Mouse (Mus musculus) lung, adult 10 weeks (tissue): Measurements from ENCODE around the gene Arfgap1. TPM values are rescaled to one million over a fixed set of nuclear protein-coding genes. Genes with fewer than 3 reads are reported as not detected.

ENCODE experiments used
- polyA plus RNA-seq: library from polyadenylated mRNA; stranded (reverse); fragments of 350-450 nt; fragmentation: Illumina TruSeq; extraction: RNeasy Lipid Tissue Mini Kit (QIAGEN cat#74804); gene quantifications from one replicate; pipeline ENCODE4 v1.2.3, GENCODE M21; 2014; ENCODE audit warnings: low read depth, low replicate concordance; ENCODE audit not compliant: insufficient read depth

Arfgap1 gene
- polyA plus RNA-seq, result 21.3 TPM

DNA sequence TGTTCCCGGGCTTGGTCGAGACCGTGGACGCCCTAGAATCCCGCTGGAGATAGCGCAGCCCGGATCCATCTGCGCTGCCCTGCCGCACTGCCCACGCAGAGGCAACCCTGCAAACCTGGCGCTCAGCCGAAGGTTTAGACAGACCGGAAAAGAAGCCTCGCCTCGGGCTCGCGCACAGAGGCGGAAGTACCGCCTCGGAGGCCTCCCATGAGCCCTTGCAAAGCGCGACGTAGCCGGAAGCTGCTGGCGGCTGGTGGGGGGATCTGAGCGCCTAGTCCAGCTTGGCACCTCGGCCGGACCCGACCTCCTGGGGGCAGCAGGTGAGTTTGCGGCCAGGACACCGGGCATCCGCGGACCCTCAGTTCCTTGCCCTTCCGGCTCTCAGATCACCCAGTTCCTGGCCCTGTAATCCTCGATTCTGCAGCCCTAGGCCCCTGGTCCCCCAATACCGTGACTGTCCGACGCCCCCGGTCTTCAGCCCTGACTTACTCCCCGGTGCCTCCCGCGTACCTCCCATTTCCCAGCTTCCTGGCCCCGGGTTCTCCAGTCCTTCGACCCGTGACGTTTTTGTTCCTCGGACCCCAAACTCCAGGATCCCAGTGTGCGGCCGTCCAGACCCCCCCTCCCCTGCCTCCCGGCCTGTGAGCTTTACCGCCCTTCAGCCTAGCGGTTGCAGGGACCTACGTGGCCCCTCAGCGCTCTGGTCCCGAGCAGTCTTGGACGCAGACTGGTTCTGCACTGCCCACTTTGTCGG, at the start of gene Arfgap1:
Gene Arfgap1, plus strand, starts transcription at position 216 of the 754 bp plus-strand sequence.

GRCm38 (mm10) chr2:180920810-180921400, 46.1 kb upstream of the Arfgap1 start, which contains the start of gene Ythdf1:
Gene Ythdf1 (minus strand): TSS chr2:180920949.

GRCm38 (mm10) chr2:180928723-180929122, 38.3 kb upstream of the Arfgap1 start, which contains the start of gene Birc7:
Gene Birc7 (plus strand): TSS chr2:180929023.

DNA sequence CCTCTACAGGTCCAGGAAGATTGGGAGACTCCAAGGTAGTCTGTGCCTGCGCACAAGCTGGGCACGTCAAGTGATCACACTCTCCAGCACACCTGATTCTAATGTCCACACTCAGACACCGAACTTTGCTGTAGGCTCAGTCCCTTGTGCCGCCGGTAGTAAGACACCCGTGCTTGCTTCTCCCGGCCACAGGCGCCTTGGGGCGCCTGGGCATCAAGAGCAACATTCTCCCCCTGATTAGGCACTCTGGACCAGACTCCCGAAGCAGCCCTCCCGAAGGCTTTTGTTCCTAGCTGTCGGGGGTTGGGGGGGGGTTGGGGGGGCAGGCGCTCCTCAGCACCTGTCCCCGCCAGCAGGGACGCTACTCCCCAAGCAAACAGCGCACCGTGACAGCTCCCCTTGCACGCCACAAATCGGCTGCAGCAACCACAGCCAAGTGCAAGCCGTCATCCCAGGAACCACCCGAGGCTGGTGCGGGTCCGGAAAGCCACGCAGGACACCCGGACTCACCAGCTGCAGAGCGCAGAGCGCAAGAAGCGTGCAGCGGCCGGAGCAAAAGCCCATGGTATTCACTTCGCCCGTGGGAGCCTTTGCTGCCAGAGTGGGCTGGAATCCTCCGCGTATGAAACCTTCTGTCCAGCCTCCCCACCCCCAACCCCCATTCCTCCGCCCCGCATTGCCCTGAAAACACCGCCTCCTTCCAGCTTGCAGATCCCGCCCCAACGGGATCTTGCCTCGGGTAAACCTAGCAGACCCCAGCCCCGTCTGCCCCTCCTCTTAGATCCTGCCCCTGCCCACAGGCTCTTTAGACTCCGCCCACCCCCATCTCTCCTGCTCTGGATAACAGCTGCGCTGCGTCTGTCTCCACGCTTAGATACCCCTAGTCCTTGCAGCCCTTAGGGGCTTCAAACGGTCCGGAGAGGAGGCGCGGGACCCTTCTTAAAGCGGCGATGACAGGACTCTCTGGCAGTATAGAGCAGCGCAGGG, 12.7 kb upstream of the Arfgap1 start, which contains the start of gene Nkain4:
Gene Nkain4, minus strand, starts transcription at position 639 of the 987 bp plus-strand sequence.

GRCm38 (mm10) chr2:180986449-180986848, 19.4 kb downstream of the Arfgap1 start, which contains the start of gene Col20a1:
Gene Col20a1 (plus strand): TSS chr2:180986535.

Other genes starting within 250 kb of the Arfgap1 start
- gene Slc17a9, start 242.0 kb upstream of the Arfgap1 start, polyA plus RNA-seq, result 2.8 TPM
- gene Bhlhe23, start 190.3 kb upstream of the Arfgap1 start, polyA plus RNA-seq, result not detected
- 21.9 TPM for gene Ythdf1, start 46.3 kb upstream of the Arfgap1 start, polyA plus RNA-seq
- gene Birc7, start 38.2 kb upstream of the Arfgap1 start, polyA plus RNA-seq, result not detected
- 70.8 TPM for gene Nkain4, start 12.5 kb upstream of the Arfgap1 start, polyA plus RNA-seq
- 1.0 TPM for gene Col20a1, start 19.3 kb downstream of the Arfgap1 start, polyA plus RNA-seq
- not detected for gene Chrna4, start 76.3 kb downstream of the Arfgap1 start, polyA plus RNA-seq
- not detected for gene Kcnq2, start 168.1 kb downstream of the Arfgap1 start, polyA plus RNA-seq
- 7.4 TPM for gene Eef1a2, start 189.8 kb downstream of the Arfgap1 start, polyA plus RNA-seq
- 150 TPM for gene Ppdpf, start 220.0 kb downstream of the Arfgap1 start, polyA plus RNA-seq
- 0.21 TPM for gene Ptk6, start 235.6 kb downstream of the Arfgap1 start, polyA plus RNA-seq
- 2.4 TPM for gene Srms, start 246.0 kb downstream of the Arfgap1 start, polyA plus RNA-seq